Mouse (Mus musculus): Measurements from ENCODE around the gene Gm21974. TPM values are rescaled to one million over a fixed set of nuclear protein-coding genes. Genes with fewer than 3 reads are reported as not detected.
A peak's percentile ranks its signal among the peaks of the same experiment; 100 is the strongest.
"Not testable (repeated sequence)": the region's sequence is repeated elsewhere in the genome, so short reads cannot be mapped to it uniquely, and the experiment has no call there.

Gene Gm21974
- polyA plus RNA-seq, 1 experiment from 2014 or later, result not detected

DNA sequence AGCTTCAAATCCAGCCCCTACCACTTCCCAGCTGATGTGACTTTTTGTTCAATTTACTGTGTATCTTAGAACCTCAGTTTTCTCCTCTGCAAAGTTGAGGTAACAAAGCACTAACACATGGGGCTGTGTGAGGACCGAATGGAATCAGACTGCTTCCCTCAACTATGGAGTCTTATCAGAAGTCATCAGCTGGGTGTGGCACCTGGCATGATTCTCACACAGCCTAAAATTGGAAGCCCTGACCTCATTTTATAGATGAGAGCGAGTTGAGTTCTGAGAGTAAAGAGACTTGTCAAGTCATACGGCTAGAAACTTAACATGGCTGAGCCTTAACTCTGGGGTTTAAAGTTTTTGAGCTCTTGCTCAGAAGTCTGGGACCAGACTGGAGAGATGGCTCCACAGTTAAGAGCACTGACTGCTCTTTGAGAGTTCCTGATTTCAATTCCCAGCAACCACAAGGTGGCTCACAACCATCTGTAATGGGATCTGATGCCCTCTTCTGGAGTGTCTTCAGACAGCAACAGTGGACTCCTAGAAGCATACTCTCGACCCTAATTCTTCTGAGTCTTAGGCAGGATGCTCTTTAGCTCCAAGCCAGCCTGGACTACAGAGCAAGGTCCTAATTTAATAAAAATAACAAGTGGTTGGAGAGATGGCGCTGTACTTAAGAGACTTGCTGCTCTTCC is 25.0 kb downstream of the Gm21974 start:
- WGBS, result 81% methylated on average over 5 of the region's 5 CpGs
- ATAC-seq (ENCODE audit: low FRiP score), result no peak
- H3K36me3 ChIP-seq, result peaks cover 47% of the 10 kb centered on the region

DNA sequence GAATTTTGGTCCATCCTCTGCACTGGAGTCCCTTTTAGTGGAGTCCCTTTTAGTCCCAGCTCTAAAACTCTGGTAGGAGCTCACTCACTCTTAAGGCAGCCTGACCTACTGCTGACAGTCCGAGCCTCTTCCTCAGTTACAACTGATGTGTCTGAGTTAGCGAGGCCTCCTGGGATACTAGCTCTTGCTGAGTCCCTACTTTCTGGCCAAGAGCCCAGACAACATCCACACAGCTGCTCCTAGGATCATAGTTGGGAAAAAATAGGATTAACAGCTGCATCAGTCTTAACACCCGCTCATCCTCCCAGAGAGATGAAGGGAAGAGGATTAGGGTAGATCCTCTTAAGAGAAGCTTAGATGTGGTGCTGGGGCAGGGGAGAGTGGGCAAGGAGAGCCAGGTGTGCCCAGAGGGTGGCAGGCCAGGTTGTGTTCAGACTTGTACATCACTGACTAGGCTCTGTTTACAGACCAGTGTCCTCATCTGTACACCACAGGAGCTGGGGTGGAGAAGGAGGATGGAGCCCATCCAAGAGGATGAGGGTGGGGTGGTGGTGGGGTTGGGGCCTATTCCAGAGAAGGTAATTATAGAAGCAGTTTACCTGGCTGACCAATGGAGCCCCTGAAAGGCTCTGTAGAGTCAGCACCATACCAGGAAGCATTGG is 26.0 kb downstream of the Gm21974 start:
- H3K4me2 ChIP-seq (replicated peaks), result no peak overlapping the region
- H3K36me3 ChIP-seq, result peaks cover 57% of the 10 kb centered on the region
- H3K9ac ChIP-seq, result no peak overlapping the region
- no peaks in the 10 kb centered on the region for H3K27me3 ChIP-seq
- WGBS, result 87% methylated on average over 3 of the region's 3 CpGs
- ATAC-seq (ENCODE audit: low FRiP score), result no peak
- peaks cover 14% of the 10 kb centered on the region for H3K4me1 ChIP-seq
- no peaks in the 10 kb centered on the region for H3K9me3 ChIP-seq (replicated peaks)
- H3K27ac ChIP-seq, result 0 out of 2 replicates have a peak overlapping the region, but pooled peaks have one; percentile 12
- H3K4me3 ChIP-seq, result no peak overlapping the region

More for the DNA sequence above, 25.0 kb downstream of the Gm21974 start:
- Histone ChIP-seq H3K9ac (no peak overlapping the region), H3K27me3 (no peaks in the 10 kb centered on the region), H3K4me3 (no peak overlapping the region), H3K4me2 (replicated peaks) (no peak overlapping the region), H3K9me3 (replicated peaks) (no peaks in the 10 kb centered on the region), H3K27ac (no peak overlapping the region), H3K4me1 (peaks cover 18% of the 10 kb centered on the region)

DNA sequence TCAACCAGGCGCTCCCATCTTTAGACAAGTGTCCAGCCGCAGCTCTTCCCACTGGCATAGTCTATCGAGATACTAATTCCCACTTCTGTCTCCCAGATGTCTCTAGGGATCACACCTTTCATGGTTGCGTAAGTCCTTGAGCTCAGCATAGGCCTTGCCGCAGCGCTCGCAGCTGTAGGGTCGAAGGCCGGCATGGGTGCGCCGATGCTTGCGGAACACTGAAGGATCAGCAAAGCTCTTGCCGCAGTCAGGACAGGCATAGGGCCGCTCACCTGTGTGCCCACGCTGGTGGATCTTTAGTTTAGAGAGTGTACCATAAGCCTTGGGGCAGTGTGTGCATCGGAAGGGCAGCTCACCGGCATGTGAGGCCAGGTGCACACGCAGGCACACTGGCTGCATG is 27.6 kb downstream of the Gm21974 start:
- Histone ChIP-seq H3K4me2 (replicated peaks) (no peak overlapping the region), H3K4me1 (no peaks in the 10 kb centered on the region), H3K27me3 (no peaks in the 10 kb centered on the region), H3K9ac (no peak overlapping the region), H3K36me3 (peaks cover 59% of the 10 kb centered on the region), H3K27ac (no peak overlapping the region), H3K4me3 (no peak overlapping the region), H3K9me3 (replicated peaks) (no peaks in the 10 kb centered on the region)
- ATAC-seq (ENCODE audit: low FRiP score), result no peak
- 96% methylated on average over 18 of the region's 18 CpGs for WGBS

DNA sequence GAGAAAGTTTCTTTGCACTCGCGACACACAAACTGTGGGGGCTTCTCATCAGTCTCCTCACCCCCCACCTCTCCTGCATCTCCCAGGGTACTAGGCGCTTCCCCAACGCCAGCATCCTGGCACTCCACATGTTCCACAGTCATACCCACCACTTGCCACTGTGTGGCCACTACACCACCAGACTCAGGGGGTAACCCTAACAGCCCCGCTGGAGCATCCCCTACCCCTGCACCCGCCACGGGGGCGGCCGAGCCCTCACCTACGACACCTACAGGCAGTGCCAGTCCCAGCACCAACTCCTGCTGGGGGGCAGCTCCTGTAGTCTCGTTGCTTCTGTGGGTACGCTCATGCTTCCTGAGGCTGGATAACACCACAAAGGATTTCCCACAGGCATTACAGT is 28.8 kb downstream of the Gm21974 start:
- 94% methylated on average over 12 of the region's 12 CpGs for WGBS
- ATAC-seq (ENCODE audit: low FRiP score), result no peak
- no peak overlapping the region for H3K9ac ChIP-seq

DNA sequence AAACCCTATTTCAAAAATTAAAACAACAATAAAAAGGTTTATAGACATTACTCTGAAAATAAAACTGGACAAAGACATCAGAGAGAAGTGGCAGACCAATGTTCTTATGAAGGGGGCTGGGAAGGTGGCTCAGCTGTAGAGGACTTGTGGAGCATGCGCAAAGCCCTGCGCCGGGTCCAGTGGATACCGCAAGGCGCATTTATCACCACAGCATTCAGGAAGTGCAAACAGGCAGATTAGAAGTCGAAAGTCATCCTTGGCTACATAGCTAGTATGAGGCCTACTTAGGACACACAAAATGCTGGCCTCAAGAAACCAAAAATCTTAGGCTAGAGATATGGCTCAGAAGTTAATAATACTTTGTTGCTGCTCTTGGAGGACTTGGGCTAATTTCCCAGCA is 37.0 kb downstream of the Gm21974 start:
- Histone ChIP-seq H3K4me1 (no peaks in the 10 kb centered on the region), H3K9me3 (replicated peaks) (no peaks in the 10 kb centered on the region), H3K4me2 (replicated peaks) (no peak overlapping the region), H3K9ac (no peak overlapping the region), H3K36me3 (peaks cover 3% of the 10 kb centered on the region; the same call in 1 of the 2 replicates), H3K27me3 (no peaks in the 10 kb centered on the region), H3K4me3 (no peak overlapping the region), H3K27ac (no peak overlapping the region)
- ATAC-seq (ENCODE audit: low FRiP score), result no peak
- WGBS, result 97% methylated on average over 6 of the region's 6 CpGs

More for the DNA sequence above, 28.8 kb downstream of the Gm21974 start:
- Histone ChIP-seq H3K27me3 (no peaks in the 10 kb centered on the region), H3K4me1 (no peaks in the 10 kb centered on the region), H3K4me3 (no peak overlapping the region), H3K9me3 (replicated peaks) (no peaks in the 10 kb centered on the region), H3K27ac (no peak overlapping the region), H3K4me2 (replicated peaks) (no peak overlapping the region), H3K36me3 (peaks cover 50% of the 10 kb centered on the region)

DNA sequence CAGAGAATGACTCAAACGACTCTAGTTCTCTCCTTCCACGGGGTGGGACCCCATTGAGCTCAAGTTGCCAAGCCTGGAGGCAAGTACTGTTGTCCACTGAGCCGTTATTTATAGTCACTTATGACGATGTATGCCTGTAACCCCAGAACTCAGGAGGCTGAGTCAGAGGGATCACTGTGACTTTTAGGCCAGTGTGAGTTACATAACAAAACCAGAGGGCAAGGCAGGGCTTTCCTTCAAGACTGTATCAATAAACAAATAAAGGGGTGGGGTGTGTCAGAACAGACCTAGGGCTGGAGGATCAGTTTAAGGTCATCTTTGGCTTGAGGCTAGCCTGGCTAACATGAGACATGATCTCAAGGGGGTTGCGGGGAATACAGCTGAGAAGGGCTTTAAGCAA is 44.3 kb downstream of the Gm21974 start:
- no peaks in the 10 kb centered on the region for H3K27me3 ChIP-seq
- H3K4me3 ChIP-seq, result no peak overlapping the region
- no peaks in the 10 kb centered on the region for H3K9me3 ChIP-seq (replicated peaks)
- no peaks in the 10 kb centered on the region for H3K4me1 ChIP-seq
- H3K9ac ChIP-seq, result no peak overlapping the region
- peaks cover 6% of the 10 kb centered on the region for H3K36me3 ChIP-seq
- ATAC-seq (ENCODE audit: low FRiP score), result no peak
- 65% methylated on average over 5 of the region's 5 CpGs for WGBS
- H3K4me2 ChIP-seq (replicated peaks), result no peak overlapping the region
- H3K27ac ChIP-seq, result no peak overlapping the region

DNA sequence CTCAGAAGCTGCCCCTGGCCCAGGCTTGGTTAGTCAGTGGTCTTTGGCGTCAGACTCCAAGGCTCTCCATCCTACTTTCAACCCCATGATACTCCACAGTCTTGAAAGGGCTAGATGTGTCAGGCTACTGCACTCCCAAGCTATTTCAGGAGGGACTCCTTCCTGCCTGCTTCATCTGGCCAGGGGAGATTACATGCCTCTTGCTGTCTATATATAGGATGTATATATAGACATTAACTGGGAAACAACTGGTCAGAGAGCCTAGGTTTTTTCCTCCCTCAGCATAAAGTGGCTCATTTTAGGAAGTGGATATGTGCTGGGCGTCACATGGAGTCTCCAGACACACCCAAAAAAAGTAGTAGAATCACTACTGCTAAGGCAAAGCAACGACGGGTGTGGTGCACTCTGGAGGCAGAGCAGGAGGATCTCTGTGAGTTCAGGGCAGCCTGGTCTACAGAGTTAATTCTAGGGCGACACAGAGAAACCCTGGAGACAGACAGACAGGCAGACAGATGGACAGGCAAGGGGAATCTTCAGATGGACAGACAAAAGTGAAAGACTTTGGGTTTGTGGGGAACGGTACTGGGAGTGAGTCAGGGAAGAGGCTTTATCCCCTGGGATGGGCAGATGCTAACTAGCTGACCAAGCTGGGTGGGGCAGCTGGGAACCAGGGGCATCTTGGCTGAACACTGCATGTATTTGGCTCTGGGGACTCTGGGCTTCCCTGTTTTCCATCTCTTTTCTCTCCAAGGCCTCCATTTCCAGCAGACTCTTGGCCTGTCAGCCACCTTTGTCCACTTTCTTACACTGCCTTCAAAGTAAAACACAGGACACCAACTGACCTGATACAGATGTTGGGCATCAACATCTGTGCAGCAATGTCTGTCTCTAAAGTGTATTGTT is 45.0 kb downstream of the Gm21974 start:
- no peak overlapping the region for H3K27ac ChIP-seq
- peaks cover 6% of the 10 kb centered on the region for H3K36me3 ChIP-seq
- ATAC-seq (ENCODE audit: low FRiP score), result no peak
- H3K4me3 ChIP-seq, result no peak overlapping the region
- H3K27me3 ChIP-seq, result no peaks in the 10 kb centered on the region
- H3K4me2 ChIP-seq (replicated peaks), result no peak overlapping the region
- H3K9me3 ChIP-seq (replicated peaks), result no peaks in the 10 kb centered on the region
- no peak overlapping the region for H3K9ac ChIP-seq
- 83% methylated on average over 6 of the region's 6 CpGs for WGBS
- no peaks in the 10 kb centered on the region for H3K4me1 ChIP-seq

DNA sequence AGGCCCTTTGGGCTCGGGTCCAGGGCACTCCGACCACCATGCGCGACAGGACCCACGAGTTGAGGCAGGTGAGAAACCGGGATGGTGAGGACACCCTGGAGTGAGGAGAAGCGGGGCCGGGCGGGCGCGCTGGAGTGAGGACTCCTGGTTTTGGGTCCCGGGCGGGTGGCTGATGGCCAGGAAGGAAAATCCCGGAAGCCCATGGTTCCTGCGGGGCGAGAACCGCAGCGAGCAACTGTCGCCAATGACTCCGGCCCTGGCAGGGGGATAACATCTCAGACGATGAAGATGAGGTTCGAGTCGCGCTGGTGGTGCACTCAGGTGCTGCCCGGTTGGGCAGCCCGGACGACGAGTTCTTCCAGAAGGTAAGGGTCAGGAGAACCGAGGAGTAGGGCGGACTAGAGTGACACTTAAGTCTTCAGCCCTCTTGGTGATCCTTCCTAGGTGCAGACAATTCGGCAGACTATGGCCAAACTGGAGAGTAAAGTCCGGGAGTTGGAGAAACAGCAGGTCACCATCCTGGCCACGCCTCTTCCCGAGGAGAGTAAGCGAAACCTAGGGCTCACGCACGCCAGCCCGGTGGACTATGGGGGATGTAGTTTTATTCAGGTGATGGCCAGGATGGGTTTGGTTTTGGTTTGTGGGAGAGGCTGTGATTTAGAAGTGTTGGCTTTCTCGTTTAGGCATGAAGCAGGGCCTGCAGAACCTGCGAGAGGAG is 53.1 kb downstream of the Gm21974 start:
- peak overlapping the region; percentile 62 for H3K9ac ChIP-seq
- peak; percentile 59 for ATAC-seq (ENCODE audit: low FRiP score)
- under 1% methylated on average over 40 of the region's 40 CpGs for WGBS
- H3K27ac ChIP-seq, result peak overlapping the region; percentile 89
- H3K36me3 ChIP-seq, result peaks cover 9% of the 10 kb centered on the region; the same call in 1 of the 2 replicates
- H3K27me3 ChIP-seq, result no peaks in the 10 kb centered on the region; the same call in 1 of the 2 replicates
- H3K4me3 ChIP-seq, result peak overlapping the region; percentile 54
- H3K9me3 ChIP-seq (replicated peaks), result no peaks in the 10 kb centered on the region
- peaks cover 7% of the 10 kb centered on the region for H3K4me1 ChIP-seq
- peak overlapping the region; percentile 99 for H3K4me2 ChIP-seq (replicated peaks)

DNA sequence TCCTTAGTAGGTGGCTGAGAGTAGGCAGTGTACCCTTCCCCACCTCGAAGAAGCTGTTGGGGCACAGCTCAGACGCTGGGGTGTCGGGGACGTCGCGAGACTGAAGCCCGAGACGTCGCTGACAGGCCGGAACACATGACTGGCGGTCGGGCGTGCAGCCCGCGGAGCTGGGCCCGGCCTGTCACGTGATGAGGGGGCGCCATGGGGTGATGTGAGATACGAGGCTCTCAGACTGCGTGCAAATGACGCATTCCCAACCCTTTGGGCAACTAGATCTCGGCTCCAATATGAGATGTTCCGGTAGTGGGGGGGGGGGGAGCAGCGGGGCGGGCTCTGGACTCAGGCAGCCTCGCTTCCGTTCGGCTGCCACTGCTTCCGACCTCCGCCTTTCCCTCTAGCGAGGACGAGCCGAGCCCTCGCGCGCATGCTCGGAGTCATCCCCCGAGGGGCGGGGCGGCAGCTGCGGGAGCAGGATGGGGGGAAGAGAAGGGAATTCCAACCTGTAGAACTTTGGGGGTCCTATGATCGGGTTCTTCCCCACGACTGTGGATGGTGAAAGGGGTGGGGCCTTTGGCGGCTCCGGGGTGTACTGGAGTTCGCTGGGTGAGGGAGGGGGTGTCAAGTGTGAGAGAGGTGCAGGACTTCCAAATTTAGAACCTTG is 53.8 kb downstream of the Gm21974 start:
- Histone ChIP-seq H3K4me2 (replicated peaks) (peak overlapping the region; percentile 99), H3K27ac (peak overlapping the region; percentile 89), H3K27me3 (no peaks in the 10 kb centered on the region; the same call in 1 of the 2 replicates), H3K4me3 (peak overlapping the region; percentile 54), H3K9me3 (replicated peaks) (no peaks in the 10 kb centered on the region), H3K4me1 (peaks cover 7% of the 10 kb centered on the region), H3K36me3 (peaks cover 5% of the 10 kb centered on the region; the same call in 1 of the 2 replicates), H3K9ac (peak overlapping the region; percentile 62)
- peak; percentile 93 for ATAC-seq (ENCODE audit: low FRiP score)
- WGBS, result under 1% methylated on average over 46 of the region's 46 CpGs

DNA sequence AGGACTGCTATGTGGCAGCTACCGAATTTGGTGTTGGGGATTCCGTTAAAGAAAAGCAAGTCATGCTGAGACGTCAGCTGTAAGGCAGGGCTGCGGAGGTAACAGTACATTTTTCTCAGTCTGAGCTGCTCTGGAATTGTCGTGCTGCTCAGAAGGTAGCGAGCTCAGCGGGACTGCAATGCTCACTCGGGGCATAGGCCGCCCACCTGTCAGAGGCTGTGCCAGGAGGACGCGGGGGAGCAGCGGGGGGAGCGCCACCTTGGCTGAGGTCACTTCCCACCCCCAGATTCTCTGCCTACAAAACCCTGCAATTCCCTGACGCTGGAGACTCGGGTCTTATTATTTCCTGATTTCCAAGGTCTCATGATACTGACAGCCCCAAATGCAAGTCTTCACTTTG is 54.4 kb downstream of the Gm21974 start:
- peak; percentile 36 for ATAC-seq (ENCODE audit: low FRiP score)
- H3K9ac ChIP-seq, result peak overlapping the region; percentile 62
- H3K4me3 ChIP-seq, result peak overlapping the region; percentile 54
- peak overlapping the region; percentile 99 for H3K4me2 ChIP-seq (replicated peaks)
- H3K27ac ChIP-seq, result peak overlapping the region; percentile 89
- H3K4me1 ChIP-seq, result peaks cover 7% of the 10 kb centered on the region
- no peaks in the 10 kb centered on the region; the same call in 1 of the 2 replicates for H3K27me3 ChIP-seq
- H3K36me3 ChIP-seq, result 0 out of 2 replicates have a peak, but pooled peaks cover 3% of the 10 kb centered on the region
- H3K9me3 ChIP-seq (replicated peaks), result no peaks in the 10 kb centered on the region
- WGBS, result 3% methylated on average over 15 of the region's 15 CpGs

DNA sequence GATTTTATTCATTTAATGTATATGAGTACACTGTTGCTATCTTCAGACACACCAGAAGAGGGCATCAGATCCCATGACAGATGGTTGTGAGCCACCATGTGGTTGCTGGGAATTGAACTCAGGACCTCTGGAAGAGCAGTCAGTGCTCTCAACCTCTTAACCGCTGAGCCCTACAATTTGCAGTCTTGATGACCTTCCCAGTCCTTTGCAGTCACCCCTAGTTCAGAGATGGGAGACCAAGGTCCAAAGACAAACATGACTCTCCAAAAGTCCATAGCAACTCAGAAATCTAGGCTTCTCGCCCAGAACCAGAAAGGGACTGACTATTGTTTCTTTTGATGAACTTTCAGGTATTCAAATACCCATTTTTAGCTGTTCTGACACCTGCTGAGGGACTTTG is 55.2 kb downstream of the Gm21974 start:
- not testable (repeated sequence) for H3K27me3 ChIP-seq; H3K4me1 ChIP-seq; ATAC-seq (ENCODE audit: low FRiP score); H3K36me3 ChIP-seq; H3K27ac ChIP-seq; H3K9ac ChIP-seq; H3K9me3 ChIP-seq (replicated peaks); H3K4me3 ChIP-seq; H3K4me2 ChIP-seq (replicated peaks)
- 73% methylated on average over 2 of the region's 2 CpGs for WGBS

Measured in hindbrain, embryonic 12.5 days (tissue).